Mouse (Mus musculus) myocyte (in vitro differentiated cells): Measurements from ENCODE around the gene Catsper2. TPM values are rescaled to one million over a fixed set of nuclear protein-coding genes. Genes with fewer than 3 reads are reported as not detected.

Source experiments
- H3K27me3 ChIP-seq: one replicate; pipeline ENCODE4 v1.6.1; 2011; ENCODE audit not compliant: control insufficient read depth, insufficient read depth, insufficient read length
- H3K36me3 ChIP-seq: one replicate; pipeline ENCODE4 v1.6.1; 2011; ENCODE audit not compliant: control insufficient read depth, insufficient read depth
- H3K4me2 ChIP-seq: one replicate; pipeline ENCODE4 v1.6.1; 2011; ENCODE audit warnings: low read depth, control low read depth
- H3K4me3 ChIP-seq: one replicate; pipeline ENCODE4 v1.5.1; 2011; ENCODE audit warnings: mild to moderate bottlenecking, control low read depth, moderate library complexity
- H3K79me2 ChIP-seq: one replicate; pipeline ENCODE4 v1.6.1; 2011; ENCODE audit not compliant: control insufficient read depth, insufficient read depth
- H3ac ChIP-seq: one replicate; pipeline ENCODE4 v1.6.1; 2011; ENCODE audit not compliant: control insufficient read depth, insufficient read length
- CEBPB ChIP-seq: IDR thresholded peaks from 2 replicates; pipeline ENCODE4 v1.6.1; 2011; ENCODE audit warnings: mild to moderate bottlenecking, moderate library complexity; ENCODE audit not compliant: poor library complexity, insufficient read depth, severe bottlenecking
- E2F4 ChIP-seq: IDR thresholded peaks from one replicate; pipeline ENCODE4 v1.6.1; 2011; ENCODE audit warnings: mild to moderate bottlenecking, control low read depth, moderate library complexity; ENCODE audit not compliant: insufficient read depth
- MAX ChIP-seq: IDR thresholded peaks from one replicate; pipeline ENCODE4 v1.6.1; 2011; ENCODE audit warnings: low read depth, mild to moderate bottlenecking, control low read depth
- MYOD1 ChIP-seq, 3 experiments: IDR thresholded peaks; one replicate each; pipeline ENCODE4 v1.6.1; 2011; ENCODE audit warnings: control low read depth in 2 of 3, low read depth in 2 of 3, mild to moderate bottlenecking in 2 of 3, moderate library complexity in 1 of 3; ENCODE audit not compliant: insufficient read length in 2 of 3, control insufficient read depth in 1 of 3
- MYOG ChIP-seq, 3 experiments: IDR thresholded peaks; one replicate each; pipeline ENCODE4 v1.6.1; 2011; ENCODE audit warnings: control low read depth in 2 of 3, low read depth in 2 of 3, mild to moderate bottlenecking in 2 of 3; ENCODE audit not compliant: insufficient read length in 2 of 3, control insufficient read depth in 1 of 3, insufficient read depth in 1 of 3
- POLR2A ChIP-seq: IDR thresholded peaks from one replicate; pipeline ENCODE4 v1.6.1; 2011; ENCODE audit warnings: low read depth, mild to moderate bottlenecking, control low read depth, moderate library complexity; ENCODE audit not compliant: insufficient read length
- POLR2AphosphoS2 ChIP-seq: IDR thresholded peaks from one replicate; pipeline ENCODE4 v1.6.1; 2011; ENCODE audit warnings: low read depth, control low read depth; ENCODE audit not compliant: insufficient read length
- REST ChIP-seq: IDR thresholded peaks from one replicate; pipeline ENCODE4 v1.6.1; 2011; ENCODE audit warnings: mild to moderate bottlenecking, control low read depth, moderate library complexity; ENCODE audit not compliant: insufficient read depth, insufficient read length
- SRF ChIP-seq: IDR thresholded peaks from one replicate; pipeline ENCODE4 v1.6.1; 2011; ENCODE audit warnings: low read depth; ENCODE audit not compliant: control insufficient read depth, insufficient read length
- TCF12 ChIP-seq: IDR thresholded peaks from one replicate; pipeline ENCODE4 v1.6.1; 2011; ENCODE audit warnings: mild to moderate bottlenecking, control low read depth; ENCODE audit not compliant: poor library complexity, insufficient read depth, severe bottlenecking
- TCF3 ChIP-seq: IDR thresholded peaks from one replicate; pipeline ENCODE4 v1.6.1; 2011; ENCODE audit warnings: low read depth, control low read depth; ENCODE audit not compliant: insufficient read length
- USF1 ChIP-seq: IDR thresholded peaks from one replicate; pipeline ENCODE4 v1.6.1; 2011; ENCODE audit warnings: low read depth, mild to moderate bottlenecking, control low read depth, moderate library complexity
- polyA plus RNA-seq: library from polyadenylated mRNA; unstranded; fragments of >200 nt; fragmentation: generic; extraction: Trizol; gene quantifications from one replicate; pipeline ENCODE4 v1.2.1, GENCODE M21; 2012; ENCODE audit warnings: missing spikeins

Catsper2 gene
- polyA plus RNA-seq, 1 experiment, result 1.5 TPM

GRCm38 (mm10) chr2:121445117-121445516 is 31.5 kb upstream of the Catsper2 start:
- no peak overlapping the region for H3ac ChIP-seq
- no peak for TF ChIP-seq MYOD1 (IDR thresholded peaks at IDR 0.05; ENCODE audit: control insufficient read depth in 1 of 3, insufficient read length in 2 of 3, low read depth in 2 of 3)
- no peak for TF ChIP-seq MYOG (IDR thresholded peaks at IDR 0.05; ENCODE audit: control insufficient read depth in 1 of 3, insufficient read depth in 1 of 3, insufficient read length in 2 of 3, low read depth in 2 of 3)
- TF ChIP-seq POLR2AphosphoS2, result no peak
- no peak for TF ChIP-seq REST
- no peak for TF ChIP-seq TCF3
- no peak for TF ChIP-seq POLR2A
- TF ChIP-seq USF1, result no peak
- no peak for TF ChIP-seq MAX
- no peak for TF ChIP-seq E2F4
- no peak for TF ChIP-seq CEBPB
- no peak for TF ChIP-seq TCF12
- TF ChIP-seq SRF, result no peak

DNA sequence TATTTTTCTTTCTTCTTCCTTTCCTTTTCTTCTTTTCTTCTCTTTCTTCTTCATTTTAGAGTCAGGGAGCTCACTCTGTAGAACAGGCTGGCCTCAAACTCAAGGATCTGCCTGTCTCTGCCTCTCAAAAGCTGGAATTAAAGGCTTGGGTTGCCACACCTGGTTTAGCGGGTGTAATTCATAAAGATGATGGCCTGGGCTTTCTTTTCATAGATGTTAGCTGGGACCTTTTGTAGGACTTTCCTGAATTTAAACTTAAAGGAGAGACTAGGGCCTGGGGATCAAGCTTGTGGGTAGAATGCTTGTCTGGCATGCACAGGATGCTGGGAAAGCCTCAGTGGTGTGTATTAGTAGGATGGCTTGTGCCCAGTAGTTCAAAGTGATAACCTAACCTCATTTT is 30.6 kb upstream of the Catsper2 start, which contains the start of gene Ell3:
Gene Ell3, minus strand, starts transcription at position 101 of the 400 bp plus-strand sequence.
- Histone ChIP-seq H3K36me3 (no peaks in the 10 kb centered on the region), H3K27me3 (no peaks in the 10 kb centered on the region), H3K79me2 (no peaks in the 10 kb centered on the region), H3K4me2 (no peak within 1 kb of the TSS), H3ac (no peak within 1 kb of the TSS), H3K4me3 (no peak within 1 kb of the TSS)
- no peak for TF ChIP-seq TCF12
- no peak for TF ChIP-seq REST
- TF ChIP-seq POLR2AphosphoS2, result no peak
- TF ChIP-seq SRF, result no peak
- TF ChIP-seq CEBPB, result no peak
- no peak for TF ChIP-seq POLR2A
- TF ChIP-seq TCF3, result no peak
- TF ChIP-seq MYOD1 (IDR thresholded peaks at IDR 0.05; ENCODE audit: control insufficient read depth in 1 of 3, insufficient read length in 2 of 3, low read depth in 2 of 3), result no peak
- TF ChIP-seq E2F4, result no peak
- TF ChIP-seq MYOG (IDR thresholded peaks at IDR 0.05; ENCODE audit: control insufficient read depth in 1 of 3, insufficient read depth in 1 of 3, insufficient read length in 2 of 3, low read depth in 2 of 3), result no peak
- TF ChIP-seq USF1, result no peak
- TF ChIP-seq MAX, result no peak

More at GRCm38 (mm10) chr2:121445117-121445516, 31.5 kb upstream of the Catsper2 start:
- Histone ChIP-seq H3K27me3 (no peaks in the 10 kb centered on the region), H3K4me2 (no peak overlapping the region), H3K79me2 (peaks cover 4% of the 10 kb centered on the region), H3K4me3 (no peak overlapping the region), H3K36me3 (no peaks in the 10 kb centered on the region)

DNA sequence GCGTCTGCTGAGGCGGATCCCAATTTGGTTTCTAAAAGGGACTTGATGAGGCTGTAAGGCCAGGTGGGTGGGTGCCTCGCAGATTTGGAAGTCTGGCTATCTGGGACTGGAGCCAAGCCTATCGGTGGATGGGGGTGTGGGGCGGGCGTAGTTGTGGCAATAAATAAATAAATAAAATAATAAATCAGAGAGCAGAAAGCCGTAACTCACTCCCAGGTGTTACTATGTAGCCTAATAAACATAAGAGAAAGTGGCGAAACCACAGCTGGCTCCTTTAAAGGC is 29.4 kb upstream of the Catsper2 start:
- Histone ChIP-seq H3K79me2 (no peaks in the 10 kb centered on the region), H3K36me3 (peaks cover 9% of the 10 kb centered on the region), H3ac (no peak overlapping the region), H3K4me2 (no peak overlapping the region), H3K4me3 (no peak overlapping the region), H3K27me3 (no peaks in the 10 kb centered on the region)
- no peak for TF ChIP-seq POLR2AphosphoS2
- no peak for TF ChIP-seq E2F4
- no peak for TF ChIP-seq TCF12

GRCm38 (mm10) chr2:121442259-121443067 is 28.9 kb upstream of the Catsper2 start:
- no peak overlapping the region for H3ac ChIP-seq
- no peak for TF ChIP-seq E2F4
- TF ChIP-seq USF1, result no peak
- TF ChIP-seq POLR2A, result no peak
- TF ChIP-seq SRF, result no peak
- TF ChIP-seq MAX, result no peak
- no peak for TF ChIP-seq TCF12
- TF ChIP-seq MYOG (IDR thresholded peaks at IDR 0.05; ENCODE audit: control insufficient read depth in 1 of 3, insufficient read depth in 1 of 3, insufficient read length in 2 of 3, low read depth in 2 of 3), result no peak
- TF ChIP-seq CEBPB, result no peak
- TF ChIP-seq POLR2AphosphoS2, result no peak
- no peak for TF ChIP-seq TCF3
- TF ChIP-seq MYOD1 (IDR thresholded peaks at IDR 0.05; ENCODE audit: control insufficient read depth in 1 of 3, insufficient read length in 2 of 3, low read depth in 2 of 3), result no peak
- TF ChIP-seq REST, result no peak
- H3K4me2 ChIP-seq, result no peak overlapping the region
- H3K4me3 ChIP-seq, result no peak overlapping the region
- H3K36me3 ChIP-seq, result peaks cover 12% of the 10 kb centered on the region
- H3K27me3 ChIP-seq, result no peaks in the 10 kb centered on the region
- no peaks in the 10 kb centered on the region for H3K79me2 ChIP-seq

- TF ChIP-seq TCF12 (no peak), USF1 (no peak), POLR2A (no peak), SRF (no peak), REST (no peak), MYOD1 (IDR thresholded peaks at IDR 0.05; ENCODE audit: control insufficient read depth in 1 of 3, insufficient read length in 2 of 3, low read depth in 2 of 3) (no peak), CEBPB (no peak), MYOG (IDR thresholded peaks at IDR 0.05; ENCODE audit: control insufficient read depth in 1 of 3, insufficient read depth in 1 of 3, insufficient read length in 2 of 3, low read depth in 2 of 3) (no peak), MAX (no peak), E2F4 (no peak), TCF3 (no peak), POLR2AphosphoS2 (no peak)
- Histone ChIP-seq H3K36me3 (peaks cover 14% of the 10 kb centered on the region), H3K4me2 (no peak overlapping the region), H3K79me2 (no peaks in the 10 kb centered on the region), H3K27me3 (no peaks in the 10 kb centered on the region), H3K4me3 (no peak overlapping the region), H3ac (no peak overlapping the region)
Measured at GRCm38 (mm10) chr2:121441800-121442199, 28.2 kb upstream of the Catsper2 start.
